Mouse (Mus musculus): ENCODE results near the gene Robo1. TPM values are rescaled to one million over a fixed set of nuclear protein-coding genes. Genes with fewer than 3 reads are reported as not detected.

Robo1 gene
- polyA plus RNA-seq, 1 experiment = 2.2 TPM

GRCm38 (mm10) chr16:72678947-72679558, 370.9 kb downstream of the Robo1 start:
- WGBS = 78% methylated on average over 11 of the region's 11 CpGs
- no peak overlapping the region for H3K27ac ChIP-seq (ENCODE audit: insufficient read depth, low read depth, low read length)
- H3K4me3 ChIP-seq (ENCODE audit: insufficient read depth, low read depth, low read length) = no peak overlapping the region
- no peaks in the 10 kb centered on the region for H3K27me3 ChIP-seq (replicated peaks; ENCODE audit: control insufficient read depth, insufficient read depth, low read length)
- no peaks in the 10 kb centered on the region for H3K36me3 ChIP-seq (ENCODE audit: control insufficient read depth, insufficient read depth, low read length)
- DNase-seq = peak; percentile 12
- no peak for TF ChIP-seq POLR2A (IDR thresholded peaks at IDR 0.05; ENCODE audit: low read depth, low read length)
- no peak for TF ChIP-seq CTCF (conservative IDR thresholded peaks at IDR 0.05; ENCODE audit: insufficient read depth, insufficient read length, low read depth, low read length)
- H3K4me1 ChIP-seq (ENCODE audit: control insufficient read depth, insufficient read depth, low read length) = no peaks in the 10 kb centered on the region

GRCm38 (mm10) chr16:72685604-72686479, 377.7 kb downstream of the Robo1 start:
- no peak for DNase-seq
- Histone ChIP-seq H3K27me3 (replicated peaks; ENCODE audit: control insufficient read depth, insufficient read depth, low read length) (no peaks in the 10 kb centered on the region), H3K4me1 (ENCODE audit: control insufficient read depth, insufficient read depth, low read length) (no peaks in the 10 kb centered on the region), H3K4me3 (ENCODE audit: insufficient read depth, low read depth, low read length) (no peak overlapping the region), H3K27ac (ENCODE audit: insufficient read depth, low read depth, low read length) (no peak overlapping the region), H3K36me3 (ENCODE audit: control insufficient read depth, insufficient read depth, low read length) (no peaks in the 10 kb centered on the region)
- TF ChIP-seq POLR2A (IDR thresholded peaks at IDR 0.05; ENCODE audit: low read depth, low read length) (no peak), CTCF (conservative IDR thresholded peaks at IDR 0.05; ENCODE audit: insufficient read depth, insufficient read length, low read depth, low read length) (no peak)
- WGBS = 49% methylated on average over 6 of the region's 6 CpGs

DNA sequence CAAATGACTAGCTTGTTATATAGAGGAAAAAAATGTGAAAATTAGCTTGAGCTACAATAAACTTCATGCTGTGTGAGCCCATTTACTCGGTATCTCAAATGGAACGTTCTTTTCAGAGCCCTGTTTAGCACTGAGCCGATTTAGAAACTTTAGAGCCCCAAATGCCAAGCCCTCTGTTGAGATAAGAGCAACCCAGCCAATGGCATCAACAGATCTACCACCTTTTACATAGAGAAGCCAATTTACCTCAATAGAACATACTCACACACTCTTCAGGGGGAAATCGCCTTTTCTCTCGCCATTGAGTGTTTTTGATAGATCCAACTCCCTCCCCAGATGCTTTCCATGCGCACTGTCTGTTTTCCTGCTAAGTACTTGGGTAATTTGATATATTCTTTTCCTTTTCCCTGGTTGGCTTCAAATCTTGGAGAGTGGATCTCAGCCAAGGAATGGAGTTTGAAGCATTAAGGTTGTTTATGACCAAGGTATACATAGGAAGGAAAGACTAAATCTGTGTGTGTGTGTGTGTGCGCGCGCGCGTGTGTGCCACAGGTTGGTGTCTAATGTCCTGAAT, 378.5 kb downstream of the Robo1 start:
- Histone ChIP-seq H3K4me1 (ENCODE audit: control insufficient read depth, insufficient read depth, low read length) (no peaks in the 10 kb centered on the region), H3K27ac (ENCODE audit: insufficient read depth, low read depth, low read length) (no peak overlapping the region), H3K4me3 (ENCODE audit: insufficient read depth, low read depth, low read length) (no peak overlapping the region), H3K36me3 (ENCODE audit: control insufficient read depth, insufficient read depth, low read length) (no peaks in the 10 kb centered on the region), H3K27me3 (replicated peaks; ENCODE audit: control insufficient read depth, insufficient read depth, low read length) (no peaks in the 10 kb centered on the region)
- 59% methylated on average over 11 of the region's 11 CpGs for WGBS
- TF ChIP-seq POLR2A (IDR thresholded peaks at IDR 0.05; ENCODE audit: low read depth, low read length) (no peak), CTCF (conservative IDR thresholded peaks at IDR 0.05; ENCODE audit: insufficient read depth, insufficient read length, low read depth, low read length) (no peak)
- DNase-seq = no peak

GRCm38 (mm10) chr16:72687651-72688050, 379.5 kb downstream of the Robo1 start:
- DNase-seq = peak; percentile 48
- no peaks in the 10 kb centered on the region for H3K36me3 ChIP-seq (ENCODE audit: control insufficient read depth, insufficient read depth, low read length)
- H3K4me3 ChIP-seq (ENCODE audit: insufficient read depth, low read depth, low read length) = no peak overlapping the region
- H3K4me1 ChIP-seq (ENCODE audit: control insufficient read depth, insufficient read depth, low read length) = no peaks in the 10 kb centered on the region
- H3K27ac ChIP-seq (ENCODE audit: insufficient read depth, low read depth, low read length) = no peak overlapping the region
- H3K27me3 ChIP-seq (replicated peaks; ENCODE audit: control insufficient read depth, insufficient read depth, low read length) = no peaks in the 10 kb centered on the region
- TF ChIP-seq POLR2A (IDR thresholded peaks at IDR 0.05; ENCODE audit: low read depth, low read length) (no peak), CTCF (conservative IDR thresholded peaks at IDR 0.05; ENCODE audit: insufficient read depth, insufficient read length, low read depth, low read length) (no peak)
- WGBS = 38% methylated on average over 3 of the region's 3 CpGs

DNA sequence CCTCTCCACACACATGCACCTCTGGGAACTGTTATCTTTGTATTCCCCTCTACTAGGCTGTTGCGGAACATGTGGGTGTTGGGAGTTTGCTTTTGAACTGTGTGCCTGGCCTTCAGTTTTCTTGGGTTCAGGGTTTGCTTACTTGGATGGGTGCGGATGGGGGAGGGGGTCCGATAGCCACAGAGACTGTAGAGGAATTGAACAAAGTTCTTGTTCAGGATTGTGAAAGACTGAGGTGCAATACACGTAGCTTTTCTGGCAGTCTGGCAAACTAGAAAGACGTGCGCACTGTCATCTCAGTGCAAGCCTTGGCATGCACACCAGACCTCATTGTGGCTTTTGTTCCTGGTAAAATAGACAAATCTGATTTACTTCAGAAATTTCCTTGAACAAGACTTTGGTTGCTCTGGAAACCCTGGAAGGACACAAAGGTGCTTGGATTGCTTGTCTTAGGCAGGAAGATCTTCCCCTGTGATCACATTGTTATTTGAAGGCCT, 380.1 kb downstream of the Robo1 start:
- H3K4me1 ChIP-seq (ENCODE audit: control insufficient read depth, insufficient read depth, low read length) = no peaks in the 10 kb centered on the region

DNA sequence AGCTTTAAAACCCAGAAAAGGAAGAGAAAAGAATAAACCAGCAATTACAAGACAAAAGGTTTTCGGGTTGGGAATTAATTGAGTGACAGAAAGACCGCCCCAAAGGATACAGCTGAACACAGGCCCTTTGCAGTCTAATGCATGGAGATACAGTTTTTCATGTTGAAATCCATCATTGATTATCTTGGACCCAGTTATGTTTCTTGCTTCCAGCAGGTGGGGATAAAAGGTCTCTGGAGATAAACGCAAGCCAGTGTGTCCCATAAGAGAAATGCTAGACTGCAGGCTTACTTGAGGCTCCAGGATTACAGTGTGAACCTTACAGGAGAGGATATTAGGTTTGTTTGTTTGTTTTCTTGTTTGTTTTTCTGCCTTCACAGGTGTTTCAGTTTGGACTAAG, 383.8 kb downstream of the Robo1 start:
- DNase-seq = peak; percentile 3
- WGBS = 57% methylated on average over 3 of the region's 3 CpGs
- Histone ChIP-seq H3K4me3 (ENCODE audit: insufficient read depth, low read depth, low read length) (no peak overlapping the region), H3K27ac (ENCODE audit: insufficient read depth, low read depth, low read length) (no peak overlapping the region), H3K4me1 (ENCODE audit: control insufficient read depth, insufficient read depth, low read length) (no peaks in the 10 kb centered on the region), H3K36me3 (ENCODE audit: control insufficient read depth, insufficient read depth, low read length) (no peaks in the 10 kb centered on the region), H3K27me3 (replicated peaks; ENCODE audit: control insufficient read depth, insufficient read depth, low read length) (no peaks in the 10 kb centered on the region)
- TF ChIP-seq CTCF (conservative IDR thresholded peaks at IDR 0.05; ENCODE audit: insufficient read depth, insufficient read length, low read depth, low read length) (no peak), POLR2A (IDR thresholded peaks at IDR 0.05; ENCODE audit: low read depth, low read length) (no peak)

More for the DNA sequence above, 380.1 kb downstream of the Robo1 start:
- no peak overlapping the region for H3K27ac ChIP-seq (ENCODE audit: insufficient read depth, low read depth, low read length)
- H3K4me3 ChIP-seq (ENCODE audit: insufficient read depth, low read depth, low read length) = no peak overlapping the region
- DNase-seq = no peak
- no peaks in the 10 kb centered on the region for H3K27me3 ChIP-seq (replicated peaks; ENCODE audit: control insufficient read depth, insufficient read depth, low read length)
- H3K36me3 ChIP-seq (ENCODE audit: control insufficient read depth, insufficient read depth, low read length) = no peaks in the 10 kb centered on the region
- WGBS = 92% methylated on average over 6 of the region's 6 CpGs
- TF ChIP-seq CTCF (conservative IDR thresholded peaks at IDR 0.05; ENCODE audit: insufficient read depth, insufficient read length, low read depth, low read length) (no peak), POLR2A (IDR thresholded peaks at IDR 0.05; ENCODE audit: low read depth, low read length) (no peak)
